Mouse (Mus musculus) liver, embryonic 14.5 days (tissue): ENCODE data around the gene Afap1.

Experiments
- CTCF ChIP-seq: IDR thresholded peaks from 2 replicates; pipeline ENCODE4 v1.5.1; 2016; ENCODE audit warnings: antibody characterized with exemption, low read depth, control low read depth
- EP300 ChIP-seq: IDR thresholded peaks from 2 replicates; pipeline ENCODE4 v1.6.1; 2016; ENCODE audit warnings: antibody characterized with exemption, low read depth

GRCm38 (mm10) chr5:35960168-35960567 is 67.0 kb downstream of the Afap1 start:
- TF ChIP-seq EP300, result no peak
- TF ChIP-seq CTCF, result no peak
